Mouse (Mus musculus): ENCODE results near the gene Add2. TPM values are rescaled to one million over a fixed set of nuclear protein-coding genes. Genes with fewer than 3 reads are reported as not detected.

The Add2 gene
- polyA plus RNA-seq, 1 experiment from 2014 or later: 136 TPM

GRCm38 (mm10) chr6:86148518-86148917, 120.0 kb downstream of the Add2 start:
- ATAC-seq (ENCODE audit: low FRiP score, low TSS enrichment) (no peak), DNase-seq (no peak)
- H3K27ac ChIP-seq (replicated peaks; ENCODE audit: low read depth, low read length): no peak overlapping the region
- H3K36me3 ChIP-seq (ENCODE audit: control insufficient read depth, insufficient read depth, low read length): no peaks in the 10 kb centered on the region
- 79% methylated on average over 4 of the region's 4 CpGs for WGBS
- H3K4me3 ChIP-seq (replicated peaks; ENCODE audit: low read depth, low read length): no peak overlapping the region
- H3K4me1 ChIP-seq (ENCODE audit: control insufficient read depth, insufficient read depth, low read length): no peaks in the 10 kb centered on the region
- no peaks in the 10 kb centered on the region for H3K9me3 ChIP-seq (ENCODE audit: control insufficient read depth, low read length)
- no peaks in the 10 kb centered on the region for H3K27me3 ChIP-seq (ENCODE audit: control insufficient read depth, insufficient read depth, low read length)
- H3K4me2 ChIP-seq (ENCODE audit: low read length): no peak overlapping the region
- no peak overlapping the region for H3K9ac ChIP-seq (replicated peaks; ENCODE audit: low read length)

GRCm38 (mm10) chr6:86149001-86149400, 120.5 kb downstream of the Add2 start:
- Histone ChIP-seq H3K36me3 (ENCODE audit: control insufficient read depth, insufficient read depth, low read length) (no peaks in the 10 kb centered on the region), H3K4me1 (ENCODE audit: control insufficient read depth, insufficient read depth, low read length) (no peaks in the 10 kb centered on the region), H3K9ac (replicated peaks; ENCODE audit: low read length) (no peak overlapping the region), H3K4me2 (ENCODE audit: low read length) (no peak overlapping the region), H3K4me3 (replicated peaks; ENCODE audit: low read depth, low read length) (no peak overlapping the region), H3K9me3 (ENCODE audit: control insufficient read depth, low read length) (no peaks in the 10 kb centered on the region), H3K27ac (replicated peaks; ENCODE audit: low read depth, low read length) (no peak overlapping the region), H3K27me3 (ENCODE audit: control insufficient read depth, insufficient read depth, low read length) (no peaks in the 10 kb centered on the region)
- WGBS: 74% methylated on average over 4 of the region's 4 CpGs
- ATAC-seq (ENCODE audit: low FRiP score, low TSS enrichment): no peak
- DNase-seq: no peak

- H3K27me3 ChIP-seq (ENCODE audit: control insufficient read depth, insufficient read depth, low read length): no peaks in the 10 kb centered on the region
- H3K27ac ChIP-seq (replicated peaks; ENCODE audit: low read depth, low read length): no peak overlapping the region
- H3K4me2 ChIP-seq (ENCODE audit: low read length): no peak overlapping the region
- ATAC-seq (ENCODE audit: low FRiP score, low TSS enrichment) (no peak), DNase-seq (no peak)
- H3K9me3 ChIP-seq (ENCODE audit: control insufficient read depth, low read length): no peaks in the 10 kb centered on the region
- H3K4me3 ChIP-seq (replicated peaks; ENCODE audit: low read depth, low read length): no peak overlapping the region
- H3K4me1 ChIP-seq (ENCODE audit: control insufficient read depth, insufficient read depth, low read length): no peaks in the 10 kb centered on the region
- H3K9ac ChIP-seq (replicated peaks; ENCODE audit: low read length): no peak overlapping the region
- WGBS: 90% methylated on average over 7 of the region's 7 CpGs
- no peaks in the 10 kb centered on the region for H3K36me3 ChIP-seq (ENCODE audit: control insufficient read depth, insufficient read depth, low read length)
These were observed 124.2 kb downstream of the Add2 start for GRCm38 (mm10) chr6:86152676-86153075.

GRCm38 (mm10) chr6:86153436-86153990, 125.0 kb downstream of the Add2 start:
- Histone ChIP-seq H3K27ac (replicated peaks; ENCODE audit: low read depth, low read length) (no peak overlapping the region), H3K4me3 (replicated peaks; ENCODE audit: low read depth, low read length) (no peak overlapping the region), H3K4me1 (ENCODE audit: control insufficient read depth, insufficient read depth, low read length) (no peaks in the 10 kb centered on the region), H3K4me2 (ENCODE audit: low read length) (no peak overlapping the region), H3K36me3 (ENCODE audit: control insufficient read depth, insufficient read depth, low read length) (no peaks in the 10 kb centered on the region), H3K9ac (replicated peaks; ENCODE audit: low read length) (no peak overlapping the region), H3K9me3 (ENCODE audit: control insufficient read depth, low read length) (no peaks in the 10 kb centered on the region), H3K27me3 (ENCODE audit: control insufficient read depth, insufficient read depth, low read length) (no peaks in the 10 kb centered on the region)
- ATAC-seq (ENCODE audit: low FRiP score, low TSS enrichment) (no peak), DNase-seq (no peak)
- 85% methylated on average over 8 of the region's 8 CpGs for WGBS

- no peak for ATAC-seq (ENCODE audit: low FRiP score, low TSS enrichment)
- WGBS: 83% methylated on average over 5 of the region's 5 CpGs
- no peak overlapping the region for H3K27ac ChIP-seq (replicated peaks; ENCODE audit: low read depth, low read length)
These were observed 125.5 kb downstream of the Add2 start for GRCm38 (mm10) chr6:86154006-86154405.

GRCm38 (mm10) chr6:86154481-86154880, 126.0 kb downstream of the Add2 start:
- 82% methylated on average over 2 of the region's 2 CpGs for WGBS

More at GRCm38 (mm10) chr6:86154006-86154405, 125.5 kb downstream of the Add2 start:
- Histone ChIP-seq H3K9me3 (ENCODE audit: control insufficient read depth, low read length) (no peaks in the 10 kb centered on the region), H3K4me1 (ENCODE audit: control insufficient read depth, insufficient read depth, low read length) (no peaks in the 10 kb centered on the region), H3K9ac (replicated peaks; ENCODE audit: low read length) (no peak overlapping the region), H3K4me3 (replicated peaks; ENCODE audit: low read depth, low read length) (no peak overlapping the region), H3K36me3 (ENCODE audit: control insufficient read depth, insufficient read depth, low read length) (no peaks in the 10 kb centered on the region), H3K27me3 (ENCODE audit: control insufficient read depth, insufficient read depth, low read length) (no peaks in the 10 kb centered on the region), H3K4me2 (ENCODE audit: low read length) (no peak overlapping the region)
- no peak for DNase-seq

GRCm38 (mm10) chr6:86157253-86158234, 129.1 kb downstream of the Add2 start:
- Histone ChIP-seq H3K4me1 (ENCODE audit: control insufficient read depth, insufficient read depth, low read length) (no peaks in the 10 kb centered on the region), H3K36me3 (ENCODE audit: control insufficient read depth, insufficient read depth, low read length) (no peaks in the 10 kb centered on the region), H3K9ac (replicated peaks; ENCODE audit: low read length) (no peak overlapping the region), H3K4me3 (replicated peaks; ENCODE audit: low read depth, low read length) (no peak overlapping the region), H3K27me3 (ENCODE audit: control insufficient read depth, insufficient read depth, low read length) (no peaks in the 10 kb centered on the region), H3K9me3 (ENCODE audit: control insufficient read depth, low read length) (no peaks in the 10 kb centered on the region), H3K4me2 (ENCODE audit: low read length) (no peak overlapping the region), H3K27ac (replicated peaks; ENCODE audit: low read depth, low read length) (no peak overlapping the region)
- 69% methylated on average over 17 of the region's 17 CpGs for WGBS
- no peak for ATAC-seq (ENCODE audit: low FRiP score, low TSS enrichment)
- peak; percentile 50 for DNase-seq

More at GRCm38 (mm10) chr6:86154481-86154880, 126.0 kb downstream of the Add2 start:
- Histone ChIP-seq H3K4me3 (replicated peaks; ENCODE audit: low read depth, low read length) (no peak overlapping the region), H3K9me3 (ENCODE audit: control insufficient read depth, low read length) (no peaks in the 10 kb centered on the region), H3K4me2 (ENCODE audit: low read length) (no peak overlapping the region), H3K27ac (replicated peaks; ENCODE audit: low read depth, low read length) (no peak overlapping the region), H3K27me3 (ENCODE audit: control insufficient read depth, insufficient read depth, low read length) (no peaks in the 10 kb centered on the region), H3K36me3 (ENCODE audit: control insufficient read depth, insufficient read depth, low read length) (no peaks in the 10 kb centered on the region), H3K9ac (replicated peaks; ENCODE audit: low read length) (no peak overlapping the region), H3K4me1 (ENCODE audit: control insufficient read depth, insufficient read depth, low read length) (no peaks in the 10 kb centered on the region)
- no peak for ATAC-seq (ENCODE audit: low FRiP score, low TSS enrichment)
- no peak for DNase-seq

- WGBS: 61% methylated on average over 3 of the region's 3 CpGs
- Histone ChIP-seq H3K9me3 (ENCODE audit: control insufficient read depth, low read length) (no peaks in the 10 kb centered on the region), H3K4me2 (ENCODE audit: low read length) (no peak overlapping the region), H3K27ac (replicated peaks; ENCODE audit: low read depth, low read length) (no peak overlapping the region), H3K36me3 (ENCODE audit: control insufficient read depth, insufficient read depth, low read length) (no peaks in the 10 kb centered on the region), H3K4me1 (ENCODE audit: control insufficient read depth, insufficient read depth, low read length) (no peaks in the 10 kb centered on the region), H3K4me3 (replicated peaks; ENCODE audit: low read depth, low read length) (no peak overlapping the region), H3K9ac (replicated peaks; ENCODE audit: low read length) (no peak overlapping the region), H3K27me3 (ENCODE audit: control insufficient read depth, insufficient read depth, low read length) (no peaks in the 10 kb centered on the region)
- no peak for ATAC-seq (ENCODE audit: low FRiP score, low TSS enrichment)
- DNase-seq: no peak
These were observed 132.4 kb downstream of the Add2 start for GRCm38 (mm10) chr6:86160878-86161277.

All from midbrain, embryonic 14.5 days (tissue).